Comparison of ENCODE assay signal across 29 mouse cellular contexts in genomic region chr2:77108562-77108961, GRCm38 (mm10).
A peak's percentile ranks its signal among the peaks of the same experiment; 100 is the strongest.
DNase-seq lines count a peak whose midpoint lies in the region; ATAC-seq and TF ChIP-seq lines count a peak whose summit lies in the region.
"Had no signal": no experiment of that assay in that cellular context is flagged by ENCODE, and none has a peak within 500 bp of the region (broad histone marks: within the 10 kb centered on the region; RNA-seq: fewer than 3 reads in every experiment).

No protein-coding gene starts in this region.

- 89% methylated on average over 5 of the region's 5 CpGs for WGBS in heart, embryonic 12.5 days
- 92% methylated on average over 5 of the region's 5 CpGs for WGBS in midbrain, embryonic 11.5 days
- WGBS in neural tube, embryonic 15.5 days = 74% methylated on average over 5 of the region's 5 CpGs

- ATAC-seq in erythroblast, adult 5-6 weeks (replicated peaks; ENCODE audit: low FRiP score, poor library complexity, severe bottlenecking) = peak; percentile 83
- no peak for ATAC-seq in heart, embryonic 12.5 days (ENCODE audit: insufficient number of reproducible peaks, low FRiP score)
- no peak for ATAC-seq in midbrain, embryonic 11.5 days (ENCODE audit: low FRiP score)
- ATAC-seq in neural tube, embryonic 15.5 days (ENCODE audit: low FRiP score) = no peak
- ATAC-seq: forebrain, embryonic 14.5 days; forebrain, postnatal 0 days; inflammation-experienced regulatory T-cells, adult 6 months; intestine, embryonic 16.5 days had no signal

- no peaks in the 10 kb centered on the region for H3K9me3 ChIP-seq in ES-E14 (ENCODE audit: control insufficient read depth, insufficient read depth, low read depth, low read length)
- no peaks in the 10 kb centered on the region for H3K9me3 ChIP-seq in heart, embryonic 12.5 days (replicated peaks)
- H3K9me3 ChIP-seq in midbrain, embryonic 11.5 days (ENCODE audit: control insufficient read depth, low read length) = no peaks in the 10 kb centered on the region
- H3K9me3 ChIP-seq in neural tube, embryonic 15.5 days (replicated peaks) = no peaks in the 10 kb centered on the region
- H3K9me3 ChIP-seq: embryonic facial prominence, embryonic 10.5 days; embryonic facial prominence, embryonic 13.5 days had no signal

- H3K27ac ChIP-seq in ES-E14 (ENCODE audit: insufficient read depth, low read depth, low read length, poor library complexity, severe bottlenecking) = no peak overlapping the region
- H3K27ac ChIP-seq in heart, embryonic 12.5 days (ENCODE audit: poor library complexity, severe bottlenecking) = no peak overlapping the region
- no peak overlapping the region for H3K27ac ChIP-seq in midbrain, embryonic 11.5 days (ENCODE audit: low read depth, low read length)
- H3K27ac ChIP-seq in neural tube, embryonic 15.5 days (replicated peaks) = no peak overlapping the region
- H3K27ac ChIP-seq: embryonic facial prominence, embryonic 10.5 days; embryonic facial prominence, embryonic 13.5 days; gastrocnemius, adult 2 months; heart, embryonic 13.5 days; hindbrain, embryonic 14.5 days; hindbrain, postnatal 0 days had no signal

- H3K4me1 ChIP-seq in ES-E14 (ENCODE audit: control insufficient read depth in 2 of 2, insufficient read depth in 2 of 2, low read length in 2 of 2, poor library complexity in 1 of 2) = 0 out of 4 replicates have a peak, but pooled peaks cover 0 to under 1% of the 10 kb centered on the region in 2 experiments
- peaks cover 8% of the 10 kb centered on the region for H3K4me1 ChIP-seq in heart, embryonic 12.5 days (replicated peaks)
- no peaks in the 10 kb centered on the region for H3K4me1 ChIP-seq in midbrain, embryonic 11.5 days (ENCODE audit: control insufficient read depth, insufficient read depth, low read length)
- no peaks in the 10 kb centered on the region for H3K4me1 ChIP-seq in neural tube, embryonic 15.5 days
- H3K4me1 ChIP-seq: embryonic facial prominence, embryonic 10.5 days; embryonic facial prominence, embryonic 13.5 days had no signal

- H3K9ac ChIP-seq in ES-E14 (ENCODE audit: insufficient read depth, low read depth, low read length, poor library complexity, severe bottlenecking) = no peak overlapping the region
- no peak overlapping the region for H3K9ac ChIP-seq in heart, embryonic 12.5 days
- H3K9ac ChIP-seq in midbrain, embryonic 11.5 days (ENCODE audit: low read length) = no peak overlapping the region
- no peak overlapping the region for H3K9ac ChIP-seq in neural tube, embryonic 15.5 days (replicated peaks)
- H3K9ac ChIP-seq: embryonic facial prominence, embryonic 13.5 days; forebrain, postnatal 0 days; heart, embryonic 13.5 days; hindbrain, embryonic 14.5 days had no signal

- H3K36me3 ChIP-seq in ES-E14 (ENCODE audit: control insufficient read depth, insufficient read depth, low read length, poor library complexity, severe bottlenecking) = no peaks in the 10 kb centered on the region
- H3K36me3 ChIP-seq in heart, embryonic 12.5 days = peaks cover 60% of the 10 kb centered on the region
- no peaks in the 10 kb centered on the region for H3K36me3 ChIP-seq in midbrain, embryonic 11.5 days (ENCODE audit: control insufficient read depth, insufficient read depth, low read length)
- no peaks in the 10 kb centered on the region for H3K36me3 ChIP-seq in neural tube, embryonic 15.5 days
- H3K36me3 ChIP-seq: embryonic facial prominence, embryonic 10.5 days; embryonic facial prominence, embryonic 13.5 days had no signal

- DNase-seq in ES-E14 (ENCODE audit: low read depth, low spot score) (no peak), NIH3T3 (ENCODE audit: low read depth) (peak; percentile 9)
- no peak for DNase-seq in heart, adult 11 months
- DNase-seq in midbrain, embryonic 11.5 days (ENCODE audit: low spot score, missing footprints) = no peak
- DNase-seq: adrenal gland, postnatal 10 days; adrenal gland, postnatal 36 days; B cell, adult 2 months; cerebellum, adult 11 months; cerebellum, adult 9-11 months; cerebellum, postnatal 25 days; embryo, embryonic 11 days; forebrain, postnatal 0 days; gastrocnemius, adult 2 months; gastrocnemius, postnatal 14 days; heart, adult 18-20 months; heart, postnatal 14 days; heart, postnatal 4 days; kidney, adult 2 months had no signal

- no peak overlapping the region for H3K4me3 ChIP-seq in ES-E14 (ENCODE audit: insufficient read depth in 1 of 2, low read depth in 1 of 2, low read length in 2 of 2, poor library complexity in 1 of 2, severe bottlenecking in 1 of 2)
- H3K4me3 ChIP-seq in heart, embryonic 12.5 days = no peak overlapping the region
- no peak overlapping the region for H3K4me3 ChIP-seq in midbrain, embryonic 11.5 days (ENCODE audit: low read depth, low read length)
- no peak overlapping the region for H3K4me3 ChIP-seq in neural tube, embryonic 15.5 days (replicated peaks)
- H3K4me3 ChIP-seq: embryonic facial prominence, embryonic 10.5 days; embryonic facial prominence, embryonic 13.5 days; gastrocnemius, adult 2 months; heart, embryonic 13.5 days had no signal

- H3K4me2 ChIP-seq in heart, embryonic 12.5 days = no peak overlapping the region
- no peak overlapping the region for H3K4me2 ChIP-seq in midbrain, embryonic 11.5 days
- H3K4me2 ChIP-seq in neural tube, embryonic 15.5 days = no peak overlapping the region
- H3K4me2 ChIP-seq: embryonic facial prominence, embryonic 13.5 days; heart, embryonic 13.5 days; hindbrain, embryonic 14.5 days had no signal

- in situ Hi-C loops in ES-E14 (cut with MboI; ENCODE audit: low sequenced_read_pairs in 2 of 2, unreplicated experiment in 2 of 2) = no loop called here

- H3K27me3 ChIP-seq in heart, embryonic 12.5 days (replicated peaks) = no peaks in the 10 kb centered on the region
- H3K27me3 ChIP-seq in midbrain, embryonic 11.5 days (ENCODE audit: control insufficient read depth, insufficient read depth, low read length) = no peaks in the 10 kb centered on the region
- H3K27me3 ChIP-seq in neural tube, embryonic 15.5 days (replicated peaks) = no peaks in the 10 kb centered on the region
- H3K27me3 ChIP-seq: embryonic facial prominence, embryonic 13.5 days; heart, embryonic 13.5 days had no signal

TF ChIP-seq in ES-E14, 5 proteins besides CTCF, POLR2A, EP300 and RAD21:
- TF ChIP-seq ZC3H11A (IDR thresholded peaks at IDR 0.05; ENCODE audit: borderline replicate concordance, low read depth, low read length) (no peak), MAFK (IDR thresholded peaks at IDR 0.05; ENCODE audit: insufficient read depth, low read depth, low read length) (0 out of 2 replicates have a peak, but pooled peaks have one; percentile 55)
